Mouse (Mus musculus) heart, embryonic 14.5 days (tissue): ENCODE measurements around the gene Sumf2. TPM values are rescaled to one million over a fixed set of nuclear protein-coding genes. Genes with fewer than 3 reads are reported as not detected.

ENCODE experiments used
- ATAC-seq: fragments of 200-750 bp; cut with Nextera tagmentation; 2 replicates; pipeline ENCODE4 v1.8.0; 2017; ENCODE audit warnings: low read depth, moderate TSS enrichment; ENCODE audit not compliant: insufficient number of reproducible peaks, insufficient read depth, low FRiP score
- H3K27ac ChIP-seq, 2 experiments: fragments of 200-500 bp in 1 of 2; fragments of 300-500 bp in 1 of 2; sonication (generic) in 1 of 2; replicated peaks in 1 of 2; 2 replicates each; pipeline ENCODE4 v1.5.1; 2012 to 2014; ENCODE audit warnings: low read depth in 2 of 2, low read length in 2 of 2, control low read depth in 1 of 2, mild to moderate bottlenecking in 1 of 2, mixed read lengths in 1 of 2; ENCODE audit not compliant: control insufficient read depth in 1 of 2, insufficient read depth in 1 of 2
- H3K27me3 ChIP-seq: fragments of 300-500 bp; sonication (generic); 2 replicates; pipeline ENCODE4 v1.6.1; 2014; ENCODE audit warnings: mild to moderate bottlenecking, low read length, control low read depth; ENCODE audit not compliant: control insufficient read depth, insufficient read depth
- H3K36me3 ChIP-seq: fragments of 300-500 bp; sonication (generic); 2 replicates; pipeline ENCODE4 v1.6.1; 2014; ENCODE audit warnings: mild to moderate bottlenecking, control low read depth, low read length, mixed read lengths; ENCODE audit not compliant: control insufficient read depth, insufficient read depth
- H3K4me1 ChIP-seq, 2 experiments: fragments of 200-500 bp in 1 of 2; fragments of 300-500 bp in 1 of 2; sonication (generic) in 1 of 2; 2 replicates each; pipeline ENCODE4 v1.6.1; 2012 to 2014; ENCODE audit warnings: low read length in 2 of 2, control low read depth in 1 of 2, mixed read lengths in 1 of 2; ENCODE audit not compliant: control insufficient read depth in 2 of 2, insufficient read depth in 2 of 2
- H3K4me2 ChIP-seq: fragments of 300-500 bp; sonication (generic); 2 replicates; pipeline ENCODE4 v1.6.1; 2014; ENCODE audit warnings: mild to moderate bottlenecking, low read length
- H3K4me3 ChIP-seq, 2 experiments: fragments of 200-500 bp in 1 of 2; fragments of 300-500 bp in 1 of 2; sonication (generic) in 1 of 2; 2 replicates each; pipeline ENCODE4 v1.5.1; 2012 to 2014; ENCODE audit warnings: low read length in 2 of 2, mild to moderate bottlenecking in 2 of 2, control low read depth in 1 of 2, low read depth in 1 of 2, moderate library complexity in 1 of 2; ENCODE audit not compliant: control insufficient read depth in 1 of 2, insufficient read depth in 1 of 2
- H3K9ac ChIP-seq: fragments of 300-500 bp; sonication (generic); 2 replicates; pipeline ENCODE4 v1.6.1; 2014; ENCODE audit warnings: mild to moderate bottlenecking, low read length
- H3K9me3 ChIP-seq: fragments of 300-500 bp; sonication (generic); 2 replicates; pipeline ENCODE4 v1.6.1; 2016; ENCODE audit warnings: low read length, control low read depth; ENCODE audit not compliant: control insufficient read depth
- WGBS: fragments of 180-500 bp; shearing (Covaris S2); extraction: QIAGEN DNeasy Blood & Tissue Kit; methylation state at CpG from one replicate; pipeline ENCODE4 v1.1.7; 2014; 5-methylcytosine and 5-hydroxymethylcytosine counted together
- polyA plus RNA-seq: library from polyadenylated mRNA; unstranded; fragments of >200 nt; fragmentation: Nextera tagmentation; extraction: Ambion mirVana; gene quantifications from 2 replicates; pipeline ENCODE4 v1.2.1, GENCODE M21; 2014

Gene Sumf2
- 26.2 and 26.8 TPM in 2 replicates for polyA plus RNA-seq

DNA sequence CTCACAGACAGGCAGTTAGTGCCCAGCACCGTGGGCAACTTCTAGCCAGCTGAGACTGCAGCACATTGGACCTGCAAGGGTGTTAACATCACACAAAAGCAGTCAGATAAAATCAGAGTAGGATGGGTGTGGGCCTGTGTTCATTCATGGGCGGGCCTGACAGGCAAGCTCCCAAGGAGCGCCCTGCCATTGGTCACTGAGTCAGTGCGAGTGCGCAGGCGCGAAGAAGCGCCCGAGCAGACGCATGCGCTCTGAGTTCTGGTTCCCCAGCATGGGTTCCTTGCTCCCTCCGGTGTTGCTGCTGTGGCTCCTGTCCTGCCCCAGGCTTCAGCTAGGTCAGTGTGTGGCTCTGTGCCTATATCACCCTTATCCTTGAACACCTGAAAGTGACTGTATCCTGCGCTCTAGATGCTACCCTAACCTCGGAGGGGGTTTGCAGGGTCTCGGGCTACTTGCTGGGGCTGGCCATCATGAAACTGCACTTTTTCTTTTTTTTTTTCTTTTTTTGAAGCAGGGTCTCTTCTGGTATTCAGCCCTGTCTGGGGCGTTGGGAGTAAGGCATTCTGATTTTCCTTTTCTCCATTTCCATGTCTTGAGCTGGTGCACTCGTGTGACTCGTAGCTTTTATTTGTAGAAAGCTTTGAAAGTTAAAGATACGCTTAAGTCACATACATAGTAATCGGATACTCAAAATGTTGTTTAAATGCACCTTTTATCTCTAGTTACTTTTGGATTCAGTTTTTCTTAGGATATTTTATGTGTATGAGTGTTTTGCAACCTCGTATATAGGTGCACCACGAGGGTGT is at the start of gene Sumf2:
Gene Sumf2, plus strand, starts transcription at position 235 of the 806 bp plus-strand sequence.
- Histone ChIP-seq H3K27me3 (no peaks in the 10 kb centered on the region), H3K27ac (peak within 1 kb of the TSS; percentile 23 to 61), H3K36me3 (peaks cover 32% of the 10 kb centered on the region), H3K9me3 (no peaks in the 10 kb centered on the region), H3K9ac (peak within 1 kb of the TSS; percentile 87), H3K4me2 (peak within 1 kb of the TSS; percentile 84), H3K4me1 (peaks cover 0 to 13% of the 10 kb centered on the region in 2 experiments; a peak in 2 of 4 replicates), H3K4me3 (peak within 1 kb of the TSS; percentile 59 to 78)
- 9% methylated on average over 22 of the region's 22 CpGs for WGBS
- ATAC-seq = peak; percentile 96

DNA sequence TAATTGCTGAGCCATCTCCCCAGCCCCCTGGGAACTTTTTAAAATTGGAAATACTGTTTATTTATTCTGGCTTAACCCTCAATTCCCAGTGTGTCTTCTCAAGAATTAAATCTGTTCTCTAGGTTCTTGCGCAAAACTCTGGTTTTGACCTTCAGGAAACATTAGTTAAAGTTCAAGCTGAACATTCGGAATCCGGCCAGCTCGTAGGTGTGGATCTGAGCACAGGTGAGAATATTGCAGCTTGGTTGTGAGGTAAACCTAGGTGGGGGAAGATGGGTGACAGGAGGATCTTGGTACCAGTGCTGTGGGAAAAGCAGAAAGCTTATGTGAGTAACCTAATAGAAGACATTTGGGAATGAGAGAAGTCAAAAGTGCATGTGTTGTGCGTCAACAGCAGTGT is 1.9 kb upstream of the Sumf2 start:
- no peak overlapping the region for H3K9ac ChIP-seq
- 96% methylated on average over 5 of the region's 5 CpGs for WGBS
- peaks cover 25% of the 10 kb centered on the region for H3K36me3 ChIP-seq
- H3K4me3 ChIP-seq = no peak overlapping the region
- no peaks in the 10 kb centered on the region for H3K27me3 ChIP-seq
- no peak overlapping the region for H3K27ac ChIP-seq
- ATAC-seq = no peak
- no peaks in the 10 kb centered on the region for H3K9me3 ChIP-seq
- peaks cover 0 to 13% of the 10 kb centered on the region in 2 experiments; a peak in 2 of 4 replicates for H3K4me1 ChIP-seq
- no peak overlapping the region for H3K4me2 ChIP-seq

DNA sequence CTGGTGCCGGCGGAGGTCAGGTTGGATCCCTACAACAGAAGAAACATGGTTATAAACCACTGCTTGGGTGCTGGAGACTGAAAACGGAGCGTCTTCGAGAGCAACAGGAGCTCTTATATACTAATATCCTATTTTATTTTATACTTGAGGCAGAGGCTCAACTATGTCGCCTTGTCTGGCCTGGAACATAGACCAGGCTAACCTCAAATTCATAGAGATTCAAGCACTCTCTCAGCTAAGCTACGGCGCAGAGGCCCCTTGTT is 703 bp downstream of the Sumf2 start:
- peak overlapping the region; percentile 59 to 78 for H3K4me3 ChIP-seq
- ATAC-seq = no peak
- H3K27ac ChIP-seq = no peak overlapping the region
- H3K4me2 ChIP-seq = peak overlapping the region; percentile 84
- peaks cover 32% of the 10 kb centered on the region for H3K36me3 ChIP-seq
- no peaks in the 10 kb centered on the region for H3K9me3 ChIP-seq
- H3K27me3 ChIP-seq = no peaks in the 10 kb centered on the region
- peak overlapping the region; percentile 87 for H3K9ac ChIP-seq
- WGBS = 47% methylated on average over 8 of the region's 8 CpGs
- H3K4me1 ChIP-seq = peaks cover 0 to 13% of the 10 kb centered on the region in 2 experiments; a peak in 2 of 4 replicates

- 29% methylated on average over 5 of the region's 5 CpGs for WGBS
- Histone ChIP-seq H3K27ac (no peak overlapping the region), H3K9me3 (no peaks in the 10 kb centered on the region), H3K4me2 (no peak overlapping the region), H3K4me1 (no peaks in the 10 kb centered on the region), H3K27me3 (no peaks in the 10 kb centered on the region), H3K36me3 (peaks cover 48% of the 10 kb centered on the region), H3K4me3 (no peak overlapping the region), H3K9ac (no peak overlapping the region)
- no peak for ATAC-seq
These were observed 8.4 kb downstream of the Sumf2 start for GRCm38 (mm10) chr5:129855163-129855562.

DNA sequence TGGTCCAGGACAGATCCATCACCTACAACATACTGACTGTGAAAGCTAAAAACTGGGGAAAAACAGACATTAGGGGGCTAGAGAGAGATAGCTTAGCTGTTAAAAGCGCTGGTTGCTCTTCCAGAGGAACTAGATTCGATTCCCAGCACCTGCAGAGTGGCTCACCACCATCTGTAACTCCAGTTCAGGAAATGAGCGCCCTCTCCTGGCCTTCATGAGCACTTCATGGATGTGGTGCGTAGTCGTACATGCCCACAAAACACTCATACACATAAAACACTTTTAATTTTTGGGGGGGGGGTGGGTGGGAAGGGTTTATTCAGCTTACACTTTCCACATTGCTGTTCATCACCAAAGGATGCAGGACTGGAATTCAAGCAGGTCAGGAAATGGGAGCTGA is 9.6 kb downstream of the Sumf2 start:
- Histone ChIP-seq H3K4me3 (no peak overlapping the region), H3K27ac (no peak overlapping the region), H3K36me3 (peaks cover 49% of the 10 kb centered on the region), H3K4me1 (no peaks in the 10 kb centered on the region), H3K4me2 (no peak overlapping the region), H3K9me3 (no peaks in the 10 kb centered on the region), H3K9ac (no peak overlapping the region), H3K27me3 (no peaks in the 10 kb centered on the region)
- WGBS = 84% methylated on average over 5 of the region's 5 CpGs
- no peak for ATAC-seq

GRCm38 (mm10) chr5:129862325-129862724 is 15.5 kb downstream of the Sumf2 start:
- peaks cover 39% of the 10 kb centered on the region for H3K36me3 ChIP-seq
- no peak for ATAC-seq
- no peaks in the 10 kb centered on the region for H3K9me3 ChIP-seq
- no peak overlapping the region for H3K4me2 ChIP-seq
- WGBS = 97% methylated on average over 6 of the region's 6 CpGs
- H3K27ac ChIP-seq = no peak overlapping the region
- no peak overlapping the region for H3K9ac ChIP-seq
- H3K4me1 ChIP-seq = peaks cover 3 to 6% of the 10 kb centered on the region in 2 experiments; a peak in 2 of 4 replicates
- H3K27me3 ChIP-seq = no peaks in the 10 kb centered on the region
- no peak overlapping the region for H3K4me3 ChIP-seq

DNA sequence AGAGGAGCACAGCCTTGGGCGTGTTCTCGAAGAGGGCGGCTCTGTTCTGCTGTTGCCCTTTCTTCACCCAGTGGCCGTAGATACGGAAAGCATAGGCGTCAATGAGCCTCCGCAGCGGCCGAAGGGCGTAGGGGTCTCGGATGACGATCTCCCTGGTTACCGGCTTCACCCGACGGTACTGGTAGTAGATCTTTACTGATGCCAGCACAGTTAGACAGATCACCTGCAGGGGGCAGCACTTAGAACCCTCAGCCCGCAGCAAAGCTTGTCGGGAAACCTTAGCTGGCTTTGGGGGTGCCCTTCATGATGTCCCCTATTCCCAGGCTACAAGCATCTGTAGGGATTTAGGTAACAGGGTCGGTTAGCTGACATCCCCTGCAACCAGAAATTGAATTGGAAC is 17.7 kb downstream of the Sumf2 start:
- no peak for ATAC-seq
- no peak overlapping the region for H3K27ac ChIP-seq
- no peaks in the 10 kb centered on the region for H3K9me3 ChIP-seq
- peaks cover 22% of the 10 kb centered on the region for H3K36me3 ChIP-seq
- WGBS = 8% methylated on average over 18 of the region's 18 CpGs
- peaks cover 3 to 6% of the 10 kb centered on the region in 2 experiments; a peak in 2 of 4 replicates for H3K4me1 ChIP-seq
- peak overlapping the region; percentile 38 for H3K4me2 ChIP-seq
- H3K27me3 ChIP-seq = no peaks in the 10 kb centered on the region
- H3K9ac ChIP-seq = no peak overlapping the region
- H3K4me3 ChIP-seq = no peak overlapping the region
